Mouse (Mus musculus): Measurements from ENCODE around the gene Ube4b.

The Ube4b gene

DNA sequence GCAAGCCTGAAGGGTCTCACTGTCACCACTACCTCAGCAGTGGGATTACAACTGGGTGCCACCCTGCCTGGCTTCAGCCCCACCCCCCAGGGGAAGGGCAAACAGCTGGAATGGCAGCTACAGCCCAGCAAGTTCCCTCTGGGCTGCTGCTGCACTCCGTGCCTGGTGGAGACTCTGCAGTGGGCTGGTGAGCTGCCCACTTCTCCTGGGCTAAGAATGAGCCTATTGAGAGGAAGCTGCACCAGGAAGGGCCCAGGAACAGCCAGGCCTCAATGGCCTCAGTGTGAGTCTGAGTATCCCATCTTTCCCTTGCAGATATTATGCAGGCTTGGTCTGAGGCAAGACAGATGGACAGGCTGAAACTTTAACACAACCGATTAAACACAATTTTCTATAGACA lies 88.4 kb downstream of the Ube4b start:
- peak; percentile 66; the same call in 1 of the 2 replicates for ATAC-seq (ENCODE audit: low TSS enrichment)

GRCm38 (mm10) chr4:149337353-149337752 lies 89.2 kb downstream of the Ube4b start:
- ATAC-seq (ENCODE audit: low TSS enrichment), result no peak

DNA sequence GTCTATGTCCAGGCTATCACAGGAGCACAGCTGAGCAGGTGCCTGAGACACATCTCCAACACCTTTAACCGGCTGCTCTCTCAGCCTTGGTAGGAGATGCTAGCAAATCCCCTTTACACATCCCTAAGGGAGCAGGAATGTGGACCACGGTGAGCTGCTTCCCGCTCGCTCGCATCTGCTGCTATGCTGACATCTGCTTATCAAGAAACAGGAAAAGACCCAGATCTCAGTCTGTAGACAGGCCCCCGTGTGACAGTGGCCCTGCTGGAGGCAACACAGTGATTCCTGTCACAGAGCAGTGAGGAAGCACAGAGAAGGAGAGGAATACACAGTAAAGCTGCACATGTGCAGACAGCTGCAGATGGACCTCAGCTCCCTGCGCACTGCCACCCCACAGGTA lies 90.2 kb downstream of the Ube4b start:
- ATAC-seq (ENCODE audit: low TSS enrichment), result no peak

- ATAC-seq (ENCODE audit: low TSS enrichment), result no peak
These were observed 91.7 kb downstream of the Ube4b start for GRCm38 (mm10) chr4:149334881-149335280.

DNA sequence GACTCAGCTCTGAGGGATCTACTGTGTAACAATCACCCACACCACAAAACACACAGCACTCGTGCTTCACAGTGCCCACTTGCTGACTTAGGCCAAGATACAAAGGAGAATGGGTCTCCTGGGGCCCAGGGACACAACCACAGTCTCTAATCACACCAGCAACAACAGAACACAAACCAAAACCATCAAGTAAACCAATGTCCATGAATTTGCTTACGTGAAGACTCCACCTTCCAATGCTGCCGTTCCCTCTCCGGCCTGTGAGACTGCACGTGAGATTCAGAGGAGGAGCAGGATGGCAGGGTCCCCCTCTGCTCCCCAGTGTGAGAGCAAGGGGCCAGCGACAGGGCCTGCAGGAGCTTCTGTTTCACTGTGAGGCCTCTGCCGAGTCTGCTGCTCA lies 93.8 kb downstream of the Ube4b start:
- ATAC-seq (ENCODE audit: low TSS enrichment), result 0 out of 2 replicates have a peak, but pooled peaks have one; percentile 5

GRCm38 (mm10) chr4:149330495-149330894 lies 96.1 kb downstream of the Ube4b start:
- no peak for ATAC-seq (ENCODE audit: low TSS enrichment)

- no peak for ATAC-seq (ENCODE audit: low TSS enrichment)
These were observed 97.8 kb downstream of the Ube4b start for GRCm38 (mm10) chr4:149328735-149329134.

DNA sequence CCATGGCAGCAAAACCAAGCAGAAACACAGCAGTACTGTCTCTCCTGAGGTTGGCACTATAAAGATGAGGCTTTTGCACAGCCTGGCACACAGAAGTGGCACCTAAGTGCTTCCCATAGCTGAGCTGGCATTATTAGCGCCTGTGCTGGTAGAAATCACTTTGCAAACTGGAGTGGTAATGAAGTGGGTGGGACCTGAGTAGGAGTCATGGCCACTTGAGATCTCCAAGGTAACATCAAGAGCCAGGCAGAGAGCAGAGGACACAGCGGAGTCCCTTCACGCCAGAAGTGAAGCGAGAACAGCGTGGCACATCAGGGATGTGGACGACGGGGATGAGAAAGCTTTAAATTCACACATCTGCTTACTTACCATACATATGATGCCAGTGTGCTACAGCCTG lies 99.3 kb downstream of the Ube4b start:
- no peak for ATAC-seq (ENCODE audit: low TSS enrichment)

GRCm38 (mm10) chr4:149325411-149326162 lies 101.0 kb downstream of the Ube4b start:
- peak; percentile 47; the same call in 1 of the 2 replicates for ATAC-seq (ENCODE audit: low TSS enrichment)

- no peak for ATAC-seq (ENCODE audit: low TSS enrichment)
These were observed 102.8 kb downstream of the Ube4b start for GRCm38 (mm10) chr4:149323730-149324129.

- no peak for ATAC-seq (ENCODE audit: low TSS enrichment)
These were observed 103.8 kb downstream of the Ube4b start for GRCm38 (mm10) chr4:149322718-149323117.

DNA sequence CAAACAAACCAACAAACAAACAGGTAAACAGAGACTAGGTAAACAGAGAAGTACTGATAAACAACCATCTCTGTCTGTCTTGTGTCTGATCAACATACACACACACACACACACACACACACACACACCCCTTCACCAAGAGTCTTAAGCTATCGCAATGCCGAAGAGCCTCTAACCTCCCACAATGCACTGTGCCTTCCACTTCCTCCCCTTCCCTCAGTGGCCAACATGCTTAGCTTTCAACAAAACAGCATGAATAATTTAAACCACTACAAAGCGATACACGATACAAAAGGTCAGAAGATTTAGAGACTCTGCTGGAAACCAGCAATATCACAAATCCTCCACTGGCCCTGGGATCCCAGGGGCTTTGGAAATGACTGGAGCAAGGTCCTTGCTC lies 104.3 kb downstream of the Ube4b start:
- no peak for ATAC-seq (ENCODE audit: low TSS enrichment)

DNA sequence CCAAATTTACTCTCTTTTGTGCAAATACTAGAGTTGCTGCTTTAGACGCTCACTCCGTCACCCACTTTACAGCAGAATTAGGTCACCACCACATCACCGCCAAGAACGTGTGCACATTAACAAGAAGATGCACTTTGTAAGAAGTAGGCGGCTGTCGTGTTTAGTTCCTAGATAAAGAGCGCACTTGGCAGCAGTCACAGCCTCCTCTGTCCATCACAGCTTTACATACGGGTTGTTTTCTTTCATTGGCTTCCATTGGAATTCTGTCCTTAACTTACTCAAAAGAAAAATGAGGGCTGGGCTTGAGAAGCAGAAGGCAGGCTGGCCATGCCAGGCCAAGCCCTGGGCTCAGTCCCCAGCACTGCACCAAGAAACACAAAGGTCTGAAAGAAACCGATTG lies 107.5 kb downstream of the Ube4b start:
- ATAC-seq (ENCODE audit: low TSS enrichment), result peak; percentile 76; the same call in 1 of the 2 replicates

- ATAC-seq (ENCODE audit: low TSS enrichment), result peak; percentile 41; the same call in 1 of the 2 replicates
These were observed 109.2 kb downstream of the Ube4b start for GRCm38 (mm10) chr4:149317387-149317786.

- ATAC-seq (ENCODE audit: low TSS enrichment), result no peak
These were observed 112.2 kb downstream of the Ube4b start for GRCm38 (mm10) chr4:149314275-149314837.

- no peak for ATAC-seq (ENCODE audit: low TSS enrichment)
These were observed 112.8 kb downstream of the Ube4b start for GRCm38 (mm10) chr4:149313558-149314253.

- ATAC-seq (ENCODE audit: low TSS enrichment), result no peak
These were observed 114.6 kb downstream of the Ube4b start for GRCm38 (mm10) chr4:149311996-149312395.

- ATAC-seq (ENCODE audit: low TSS enrichment), result no peak
These were observed 118.1 kb downstream of the Ube4b start for GRCm38 (mm10) chr4:149308491-149308820.

- ATAC-seq (ENCODE audit: low TSS enrichment), result peak; percentile 93
These were observed 118.7 kb downstream of the Ube4b start, which contains the start of gene Kif1b for GRCm38 (mm10) chr4:149307596-149308490. Gene Kif1b, minus strand, starts transcription at chr4:149307693.

GRCm38 (mm10) chr4:149306712-149307595 lies 119.6 kb downstream of the Ube4b start:
- peak; percentile 19 for ATAC-seq (ENCODE audit: low TSS enrichment)
